9 mouse cellular contexts compared by ENCODE assay signal in the genomic region with DNA sequence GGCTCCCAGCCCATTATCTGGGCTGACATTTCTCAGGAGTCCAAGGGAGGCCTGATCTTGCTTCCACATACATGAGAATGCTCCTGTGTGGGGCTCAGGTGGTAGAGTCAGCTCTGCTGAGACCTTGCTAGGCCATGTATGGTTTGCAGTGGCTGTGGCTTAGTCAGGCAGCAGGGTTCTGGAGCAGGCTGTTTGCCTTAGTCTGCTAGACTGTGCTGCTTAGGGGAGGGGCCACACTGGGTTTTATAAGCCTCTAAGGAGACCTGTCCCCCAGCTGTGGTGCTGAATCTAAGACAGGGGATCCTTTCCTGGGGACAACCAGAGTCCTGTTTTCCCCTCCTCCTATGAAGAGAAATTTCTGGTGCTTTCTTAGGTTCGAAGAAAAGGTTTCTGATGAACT.
A peak's percentile ranks its signal among the peaks of the same experiment; 100 is the strongest.
DNase-seq lines count a peak whose midpoint lies in the region; ATAC-seq and TF ChIP-seq lines count a peak whose summit lies in the region.
"Had no signal": no experiment of that assay in that cellular context is flagged by ENCODE, and none has a peak within 500 bp of the region (broad histone marks: within the 10 kb centered on the region; RNA-seq: fewer than 3 reads in every experiment).

No protein-coding gene starts in this region.

- WGBS in heart, embryonic 15.5 days, result 59% methylated on average over 1 of the region's 1 CpGs
- 42% methylated on average over 1 of the region's 1 CpGs for WGBS in lung, postnatal 0 days
- WGBS in limb, embryonic 13.5 days, result 64% methylated on average over 1 of the region's 1 CpGs

- H3K36me3 ChIP-seq in heart, embryonic 15.5 days, result no peaks in the 10 kb centered on the region
- H3K36me3 ChIP-seq in lung, postnatal 0 days (ENCODE audit: insufficient read depth, low read length), result no peaks in the 10 kb centered on the region
- H3K36me3 ChIP-seq in limb, embryonic 13.5 days, result no peaks in the 10 kb centered on the region

- 0 out of 2 replicates have a peak, but pooled peaks have one; percentile 22 for ATAC-seq in heart, embryonic 15.5 days (replicated peaks; ENCODE audit: insufficient number of reproducible peaks, insufficient read depth, low FRiP score, low read depth)
- no peak for ATAC-seq in lung, postnatal 0 days
- ATAC-seq in limb, embryonic 13.5 days (ENCODE audit: low FRiP score, low read depth), result 0 out of 2 replicates have a peak, but pooled peaks have one; percentile 67

- H3K4me2 ChIP-seq in heart, embryonic 15.5 days, result no peak overlapping the region
- H3K4me2 ChIP-seq in lung, postnatal 0 days (replicated peaks; ENCODE audit: low read depth, low read length), result no peak overlapping the region
- no peak overlapping the region for H3K4me2 ChIP-seq in limb, embryonic 13.5 days (replicated peaks)

- TF ChIP-seq EP300 in lung, postnatal 0 days (IDR thresholded peaks at IDR 0.05), result no peak

- H3K4me3 ChIP-seq in heart, embryonic 15.5 days, result no peak overlapping the region
- H3K4me3 ChIP-seq in lung, postnatal 0 days (ENCODE audit: low read depth, low read length), result no peak overlapping the region
- no peak overlapping the region for H3K4me3 ChIP-seq in limb, embryonic 13.5 days
- no peak overlapping the region for H3K4me3 ChIP-seq in layer of hippocampus, adult 2 months

- no peaks in the 10 kb centered on the region for H3K27me3 ChIP-seq in heart, embryonic 15.5 days
- H3K27me3 ChIP-seq in lung, postnatal 0 days (replicated peaks; ENCODE audit: insufficient read depth, low read length), result no peaks in the 10 kb centered on the region
- H3K27me3 ChIP-seq in limb, embryonic 13.5 days, result 0 out of 2 replicates have a peak, but pooled peaks cover 2% of the 10 kb centered on the region

- no peak overlapping the region for H3K27ac ChIP-seq in heart, embryonic 15.5 days
- no peak overlapping the region for H3K27ac ChIP-seq in lung, postnatal 0 days (ENCODE audit: low read length)
- no peak overlapping the region; the same call in 1 of the 2 replicates for H3K27ac ChIP-seq in limb, embryonic 13.5 days
- H3K27ac ChIP-seq in layer of hippocampus, adult 2 months, result no peak overlapping the region

- H3K9me3 ChIP-seq in heart, embryonic 15.5 days (replicated peaks), result no peaks in the 10 kb centered on the region
- no peaks in the 10 kb centered on the region for H3K9me3 ChIP-seq in lung, postnatal 0 days (ENCODE audit: low read length)
- H3K9me3 ChIP-seq in limb, embryonic 13.5 days, result no peaks in the 10 kb centered on the region

- H3K4me1 ChIP-seq in heart, embryonic 15.5 days (replicated peaks), result no peaks in the 10 kb centered on the region
- no peaks in the 10 kb centered on the region for H3K4me1 ChIP-seq in lung, postnatal 0 days (ENCODE audit: insufficient read depth, low read depth, low read length)
- peaks cover 12% of the 10 kb centered on the region for H3K4me1 ChIP-seq in limb, embryonic 13.5 days

- no peak for TF ChIP-seq CTCF in lung, postnatal 0 days (IDR thresholded peaks at IDR 0.05)
- no peak for TF ChIP-seq CTCF in layer of hippocampus, adult 2 months (conservative IDR thresholded peaks at IDR 0.05)

- H3K9ac ChIP-seq in heart, embryonic 15.5 days, result no peak overlapping the region
- H3K9ac ChIP-seq in lung, postnatal 0 days (replicated peaks; ENCODE audit: low read depth), result no peak overlapping the region
- H3K9ac ChIP-seq in limb, embryonic 13.5 days, result no peak overlapping the region

- intact Hi-C loops in heart, postnatal 36 days (cut with DNase I), result no loop called here

- DNase-seq in heart, postnatal 36 days, result no peak
- peak; percentile 25 for DNase-seq in lung, postnatal 0 days (ENCODE audit: low spot score)
- no peak for DNase-seq in lung, postnatal 25 days (ENCODE audit: low spot score)
- peak; percentile 60 for DNase-seq in R1 (ENCODE audit: low read depth, low spot score)
- no peak for DNase-seq in layer of hippocampus, adult 2 months (ENCODE audit: low spot score in 2 of 2)
- DNase-seq in urinary bladder, postnatal 10 days (ENCODE audit: low spot score), result no peak
- DNase-seq: cerebellum, postnatal 14 days had no signal

Comparison
In these comparisons a context has a peak if more than half of its experiments do, and no peak if none do; other contexts are left out.
1. DNase-seq: peak in lung, postnatal 0 days (single experiment) and R1 (single experiment); none in heart, postnatal 36 days (0 of 2), lung, postnatal 25 days (single experiment), layer of hippocampus, adult 2 months (0 of 2) and urinary bladder, postnatal 10 days (single experiment).